Mouse (Mus musculus): ENCODE measurements around the gene Agrn.

Gene Agrn

DNA sequence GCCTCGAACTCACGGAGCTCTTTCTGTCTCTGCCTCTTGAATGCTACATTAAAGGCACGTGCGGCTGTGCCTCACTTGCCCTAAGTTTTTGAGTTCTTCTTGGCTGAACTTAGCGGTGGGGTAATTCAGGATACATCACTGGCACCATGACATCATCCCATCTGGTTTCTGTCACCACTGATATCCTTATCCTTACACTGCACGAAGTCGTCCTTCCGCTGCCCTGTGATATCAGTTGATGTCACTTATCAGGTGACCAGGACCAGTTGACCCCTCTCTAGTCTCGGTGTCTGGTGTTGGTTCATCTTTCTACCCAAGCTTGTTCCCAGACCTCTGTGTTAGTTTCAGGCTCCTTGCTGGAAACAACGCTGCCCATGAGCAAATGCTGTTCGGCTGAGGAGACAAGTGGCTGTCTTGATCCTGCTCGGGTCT lies 5.2 kb upstream of the Agrn start:
- DNase-seq (ENCODE audit: low spot score in 2 of 2), result no peak

DNA sequence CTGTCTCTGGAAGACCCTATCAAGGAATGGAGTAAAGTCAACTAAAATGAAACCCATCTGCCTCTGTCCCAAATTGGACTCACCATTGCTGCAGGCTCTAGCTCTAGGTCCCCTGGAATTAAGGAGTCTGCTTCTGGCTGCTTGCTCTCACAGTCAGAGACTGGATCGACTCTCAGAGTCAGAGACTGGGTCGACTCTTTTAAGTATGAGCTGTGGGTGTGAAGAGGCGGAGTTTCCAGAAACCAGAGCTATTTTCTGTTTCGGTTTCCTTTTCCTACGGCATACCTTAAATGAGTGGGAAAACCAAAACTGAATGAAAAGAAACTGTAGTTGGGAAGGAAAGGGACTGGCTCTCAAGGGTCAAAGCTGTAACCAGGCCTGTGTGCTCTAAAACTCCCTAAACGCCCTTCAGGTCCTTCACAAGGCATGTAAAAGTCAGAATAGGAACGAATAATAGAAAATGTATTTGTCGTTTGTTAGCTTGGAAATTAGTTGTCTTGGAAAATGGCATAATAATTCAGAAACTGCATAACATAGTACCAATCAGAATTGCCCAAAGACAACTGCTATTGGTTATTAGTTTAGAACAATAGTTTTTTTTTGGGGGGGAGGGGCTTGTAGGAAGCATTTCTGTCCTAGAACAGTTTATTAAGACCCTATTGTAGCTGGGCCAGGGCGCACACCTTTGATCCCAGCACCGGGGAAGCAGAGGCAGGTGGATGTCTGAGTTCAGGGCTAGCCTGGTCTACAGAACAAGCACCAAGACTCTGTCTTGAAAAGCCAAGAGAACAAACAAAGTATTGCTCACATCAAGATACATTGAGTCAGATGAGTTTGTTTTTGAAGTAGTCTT lies 3.6 kb upstream of the Agrn start, which contains the start of gene Isg15:
TSS of gene Isg15 (minus strand) at position 196 of the 853 bp plus-strand sequence.
- DNase-seq (ENCODE audit: low spot score in 2 of 2), result no peak

DNA sequence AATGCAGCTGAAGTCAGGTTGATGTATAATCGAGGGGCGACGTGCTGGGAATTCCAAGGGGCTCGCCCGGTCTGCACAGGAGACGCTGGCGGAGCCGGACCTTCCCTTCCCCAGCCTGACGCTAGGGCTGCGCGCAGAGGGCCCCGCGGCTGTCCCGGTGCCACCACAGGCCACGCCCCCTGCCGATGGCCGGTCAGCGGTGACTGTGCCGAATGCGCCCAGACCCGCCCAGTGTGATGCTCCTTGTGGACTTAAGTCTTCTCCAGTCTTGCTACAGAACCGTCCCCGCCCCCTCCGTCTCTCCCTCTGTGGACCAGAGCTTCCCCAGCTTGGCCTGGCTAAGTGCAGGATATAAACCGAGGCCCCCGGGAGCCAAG lies 529 bp upstream of the Agrn start:
- DNase-seq (ENCODE audit: low spot score in 2 of 2), result peak; percentile 83 to 86

DNA sequence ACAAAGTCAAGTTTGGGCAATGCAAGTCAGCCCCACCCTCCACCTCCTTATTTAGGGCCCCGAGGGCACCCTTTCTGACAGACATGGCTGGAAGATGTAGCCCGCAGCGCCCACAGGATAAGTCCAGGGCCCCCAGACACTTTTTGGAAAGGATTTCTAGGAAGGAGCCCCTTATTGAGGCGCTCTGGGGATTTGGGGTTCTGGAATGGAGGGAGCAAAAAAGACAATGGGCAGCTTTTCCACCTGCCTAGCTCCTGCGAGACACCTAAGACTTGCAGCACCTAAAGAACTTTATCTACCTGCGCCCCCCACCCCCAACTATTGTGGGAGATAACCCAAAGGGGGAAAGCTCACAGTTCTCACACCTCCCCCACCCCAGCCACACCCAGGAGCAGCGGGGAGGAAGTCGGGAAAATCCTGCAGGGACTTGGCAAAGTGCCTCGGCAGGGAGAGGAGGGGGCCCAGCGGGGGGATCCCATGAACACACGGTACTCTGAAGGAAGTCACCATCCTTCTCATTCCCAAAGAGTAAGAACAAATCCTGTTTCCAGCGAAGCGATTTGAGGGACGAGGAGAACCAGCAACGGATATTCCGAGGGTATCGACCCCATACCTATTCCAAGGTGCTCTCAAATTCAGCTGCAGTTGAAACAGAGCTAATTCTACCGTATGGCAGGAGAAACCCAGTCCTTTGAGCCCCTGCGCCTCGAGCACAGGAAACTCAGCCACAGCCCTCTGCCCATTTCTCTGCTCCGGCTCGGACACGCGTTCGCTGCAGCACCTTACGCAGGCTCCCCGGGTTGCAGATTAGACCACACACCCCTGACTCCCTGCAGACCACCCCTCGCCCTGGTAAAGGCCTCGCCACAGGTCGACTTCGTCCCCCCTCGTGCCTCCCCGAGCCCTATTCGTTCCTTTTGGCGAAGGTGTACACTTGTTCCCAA lies 1.1 kb downstream of the Agrn start:
- DNase-seq (ENCODE audit: low spot score in 2 of 2), result peak; percentile 52 to 71

DNA sequence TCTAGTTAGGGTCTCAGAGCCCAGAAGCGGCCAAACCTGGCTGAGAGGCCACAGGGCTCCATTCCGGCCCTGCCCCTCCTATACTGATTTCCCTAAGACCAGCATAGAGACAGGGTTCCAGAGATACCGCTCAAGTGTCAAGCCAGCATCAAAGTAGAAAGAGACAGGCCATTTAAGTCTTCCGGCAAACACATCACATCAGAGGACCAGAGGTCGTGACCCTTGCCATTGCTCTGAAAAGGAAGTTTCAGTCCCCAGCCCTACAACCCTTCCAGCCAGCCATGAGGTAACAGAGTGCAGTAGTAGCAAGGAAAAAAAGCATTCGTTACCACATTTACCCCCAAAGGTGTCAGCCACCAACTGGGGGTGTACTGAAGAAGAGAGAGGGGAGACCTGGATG lies 2.9 kb downstream of the Agrn start:
- no peak for DNase-seq (ENCODE audit: low spot score in 2 of 2)

DNA sequence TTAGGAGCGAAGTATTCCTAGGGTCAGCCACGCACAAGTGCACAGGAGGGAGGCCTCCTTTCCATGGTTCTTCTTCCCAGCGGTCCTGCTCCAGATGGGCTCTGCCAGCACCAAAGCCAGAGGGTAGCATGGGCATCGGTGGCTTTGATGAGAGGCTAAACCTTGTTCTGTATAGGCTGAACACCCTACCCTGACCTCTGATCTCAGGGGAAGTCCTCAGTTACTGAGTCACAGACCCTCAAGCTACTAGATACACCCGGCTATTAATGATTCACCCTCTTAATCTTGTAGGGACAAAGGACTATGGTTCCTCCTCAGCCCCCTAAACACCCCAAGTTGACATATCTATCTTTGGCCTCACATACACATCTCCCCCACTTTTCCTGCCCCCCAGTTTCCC lies 3.4 kb downstream of the Agrn start:
- DNase-seq (ENCODE audit: low spot score in 2 of 2), result no peak

DNA sequence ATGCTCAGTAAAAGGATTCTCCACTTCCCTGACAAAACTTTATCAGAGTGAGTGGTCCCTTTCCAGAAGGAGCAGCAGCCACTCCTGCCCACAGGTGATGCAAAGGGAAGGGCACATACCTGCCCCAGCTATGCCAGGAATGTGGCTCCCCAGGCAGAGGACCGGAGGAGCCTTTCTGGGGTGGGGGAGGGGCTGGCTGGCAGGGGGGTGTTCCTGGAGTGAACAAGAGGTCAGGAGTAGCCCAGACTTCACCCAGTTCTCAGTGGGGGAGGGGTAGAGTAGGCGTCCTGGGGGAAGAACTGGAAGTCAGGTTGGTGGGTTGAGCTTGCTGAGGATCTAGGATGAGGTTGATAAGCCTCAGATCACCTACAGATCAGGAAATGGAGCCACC lies 4.1 kb downstream of the Agrn start:
- no peak for DNase-seq (ENCODE audit: low spot score in 2 of 2)

DNA sequence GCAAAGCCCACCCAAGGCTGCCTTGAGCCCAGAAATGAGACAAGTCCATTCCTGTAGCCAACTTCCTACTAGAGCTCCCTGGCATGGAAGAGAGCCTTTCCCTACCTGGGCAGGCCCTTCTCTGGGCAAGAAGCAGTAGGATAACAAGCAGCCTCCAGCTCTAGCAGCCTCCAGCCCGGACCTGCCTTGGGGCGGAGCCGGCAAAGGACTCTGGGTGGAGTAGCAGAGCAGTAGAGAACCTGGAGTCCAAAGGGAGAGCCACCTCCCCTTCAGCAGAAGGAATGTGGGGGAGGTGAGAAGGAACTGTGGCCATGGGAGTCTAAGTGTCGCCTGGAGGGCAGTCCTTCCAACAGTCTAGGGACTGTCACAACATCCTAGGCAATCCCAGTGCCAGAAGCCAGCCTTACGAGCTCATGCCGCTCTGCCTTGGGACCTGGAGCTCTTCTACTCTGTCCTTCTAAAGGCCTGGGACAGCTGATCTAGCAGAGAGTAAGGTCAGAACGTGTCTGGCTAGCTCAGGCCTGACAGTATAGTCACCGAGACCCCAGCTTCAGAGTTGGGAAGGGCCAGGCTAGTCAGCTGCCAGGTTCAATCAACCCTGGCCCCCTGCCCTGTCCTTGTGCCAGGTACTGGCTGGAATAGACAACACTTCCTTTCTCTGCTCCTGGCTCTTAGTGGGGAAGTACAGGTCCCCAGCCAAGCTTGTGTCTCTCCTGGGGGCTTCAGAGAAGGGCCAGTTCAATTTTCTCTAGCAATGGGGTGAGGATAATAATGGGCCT lies 4.7 kb downstream of the Agrn start:
- peak in 1 of 2 experiments; percentile 43 for DNase-seq (ENCODE audit: low spot score in 2 of 2)

DNA sequence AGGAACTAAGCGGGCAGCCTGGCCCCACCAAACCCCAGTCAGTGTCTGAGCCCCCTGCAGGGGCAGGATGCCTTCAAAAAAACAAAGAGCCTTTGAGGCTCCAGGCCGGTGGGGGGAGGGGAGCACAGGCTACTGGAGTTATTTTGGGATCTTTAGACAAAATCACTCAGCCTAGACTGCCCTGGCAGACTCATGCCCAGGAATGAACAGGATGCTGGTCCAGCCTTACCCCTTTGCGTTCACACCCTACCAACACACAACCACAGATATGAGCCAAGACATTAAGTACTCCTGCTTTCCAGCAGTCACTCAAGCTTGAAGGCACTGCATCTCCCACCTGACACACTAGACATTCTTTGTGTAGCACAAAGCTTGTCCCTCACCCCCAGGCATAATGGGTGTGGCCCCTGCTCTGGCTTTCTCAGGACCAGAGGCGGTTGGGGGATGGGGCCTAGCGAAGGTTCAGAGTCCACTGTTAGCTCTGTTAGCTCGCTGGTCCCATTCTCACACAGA lies 8.4 kb downstream of the Agrn start:
- DNase-seq (ENCODE audit: low spot score in 2 of 2), result peak; percentile 53 to 55

DNA sequence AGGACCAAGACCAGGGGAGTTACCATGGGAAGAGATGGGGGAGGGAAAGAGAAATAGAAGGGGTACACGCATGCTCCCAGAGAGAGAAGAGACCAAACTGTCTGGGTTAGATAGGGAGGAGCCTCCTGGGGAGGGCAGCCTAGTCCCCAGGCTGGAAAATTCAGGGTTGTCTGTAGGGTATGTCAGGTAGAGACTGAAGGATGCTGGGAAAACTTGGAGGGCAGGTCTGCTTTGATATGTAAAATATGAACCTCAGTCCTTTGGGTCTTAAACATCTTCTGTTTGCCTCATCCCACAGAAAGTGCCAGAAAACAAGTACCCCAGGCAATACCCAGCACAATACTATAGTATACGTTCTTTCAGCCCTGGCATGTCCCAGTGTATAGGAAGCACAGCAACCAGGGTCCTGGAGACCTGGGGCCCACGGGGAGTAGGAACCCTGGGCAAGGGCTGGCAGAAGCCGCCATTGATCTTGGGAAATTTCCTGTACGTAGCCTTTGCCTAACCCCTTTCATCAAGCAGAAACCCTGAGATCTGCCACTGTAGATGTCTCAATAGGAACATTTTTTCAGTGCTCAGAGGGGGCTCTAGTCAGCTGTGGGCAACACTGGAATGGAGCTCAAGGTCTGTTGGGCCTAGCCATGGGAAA lies 9.0 kb downstream of the Agrn start:
- no peak for DNase-seq (ENCODE audit: low spot score in 2 of 2)

DNA sequence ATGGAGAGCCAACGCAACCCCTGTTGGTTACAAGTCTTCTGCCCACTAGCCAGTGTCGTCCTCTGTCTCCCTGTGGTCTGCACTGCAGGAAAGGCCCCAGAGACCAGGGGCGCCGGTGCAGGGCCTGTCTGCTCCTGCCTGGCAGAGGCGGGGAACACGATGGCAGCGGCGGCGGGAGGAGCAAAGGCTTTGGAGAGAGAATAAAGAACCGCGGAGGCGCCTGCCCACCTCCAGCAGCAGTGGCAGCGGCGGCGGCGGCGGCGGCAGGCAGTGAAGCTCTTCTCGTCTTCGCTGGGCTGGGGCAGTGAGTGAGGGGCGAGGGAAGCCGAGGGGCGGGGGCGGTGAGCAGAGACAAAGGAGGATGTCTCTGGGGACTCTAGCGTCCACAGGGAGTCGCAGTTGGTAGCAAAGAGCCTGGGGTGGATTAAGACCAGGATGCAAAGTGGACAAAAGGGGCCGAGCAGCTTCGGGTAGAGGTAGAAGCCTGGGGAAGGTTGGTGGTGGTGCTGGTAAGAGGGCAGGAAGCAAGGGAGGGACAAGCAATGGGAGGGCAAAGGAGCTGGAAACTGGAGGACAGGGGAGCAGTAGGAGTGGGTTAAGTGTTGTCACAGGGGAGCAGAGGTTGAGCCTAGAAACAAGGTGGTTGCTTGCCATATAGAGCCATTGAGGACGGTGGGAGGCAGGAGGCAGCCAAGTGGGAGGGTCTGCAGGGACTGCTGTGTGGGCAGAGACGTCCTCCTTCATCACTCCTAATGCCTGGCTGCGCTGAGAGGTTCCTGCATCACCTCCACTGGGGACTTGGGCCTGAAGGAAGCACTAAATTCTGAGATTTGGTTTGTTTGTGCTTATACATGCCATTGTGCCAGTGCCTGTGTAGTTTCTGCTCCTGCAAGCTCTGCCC lies 11.1 kb downstream of the Agrn start:
- DNase-seq (ENCODE audit: low spot score in 2 of 2), result peak; percentile 42 to 54

DNA sequence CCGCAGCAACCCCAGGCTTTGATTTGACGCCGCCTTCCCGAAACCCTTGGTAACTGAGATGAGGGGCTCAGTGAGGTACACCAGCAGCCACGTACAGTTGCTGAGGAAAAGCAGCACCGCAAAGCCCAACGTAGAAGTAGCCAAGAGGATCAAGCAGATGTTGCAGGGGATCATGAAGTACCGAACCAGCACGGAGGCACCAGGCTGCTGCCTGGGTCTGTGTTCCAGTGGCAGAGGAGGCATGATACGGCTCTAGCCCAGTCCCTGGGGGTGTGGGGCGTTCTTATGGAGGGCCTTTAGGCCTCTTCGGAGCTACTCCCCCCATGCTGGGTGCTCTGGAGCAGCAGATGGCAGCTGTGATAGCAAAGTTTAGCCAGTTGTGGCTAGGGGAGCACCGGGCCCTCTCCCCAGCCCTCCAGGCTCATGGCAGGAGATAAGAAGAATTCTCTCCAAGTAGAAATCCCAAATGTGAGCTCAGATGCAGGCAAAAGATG lies 11.8 kb downstream of the Agrn start:
- peak in 1 of 2 experiments; percentile 27 for DNase-seq (ENCODE audit: low spot score in 2 of 2)

DNA sequence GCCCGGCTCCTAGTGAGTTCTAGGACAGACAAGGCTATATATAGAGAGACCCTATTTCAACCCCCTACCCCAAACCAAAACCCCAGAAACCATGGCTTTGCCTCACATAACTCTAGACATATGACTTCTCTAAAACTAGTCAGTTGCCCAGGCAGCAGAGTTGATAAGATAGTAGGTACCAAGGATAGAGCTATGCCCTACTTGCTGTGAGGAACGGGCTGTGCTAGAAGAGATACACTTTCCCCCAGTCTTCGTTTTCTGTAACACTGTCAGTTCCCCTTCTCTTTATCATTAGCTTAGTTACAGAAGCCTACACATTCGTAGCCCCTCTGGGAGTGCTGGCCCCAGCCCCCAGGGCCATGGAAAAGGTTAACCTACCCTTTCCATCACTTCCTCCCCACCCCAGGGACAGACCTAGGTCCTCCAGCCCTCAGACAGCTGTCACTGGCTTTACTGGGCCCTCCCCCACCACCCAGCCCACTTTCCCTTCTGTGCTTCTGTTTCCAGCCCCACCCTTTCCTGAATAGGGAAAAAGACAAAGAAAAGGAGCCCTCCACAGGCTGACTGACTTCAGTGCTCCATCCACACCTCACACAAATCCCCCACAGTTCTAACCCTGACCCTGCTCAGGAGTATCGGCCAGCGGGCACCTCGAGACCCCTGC lies 12.9 kb downstream of the Agrn start:
- no peak for DNase-seq (ENCODE audit: low spot score in 2 of 2)

DNA sequence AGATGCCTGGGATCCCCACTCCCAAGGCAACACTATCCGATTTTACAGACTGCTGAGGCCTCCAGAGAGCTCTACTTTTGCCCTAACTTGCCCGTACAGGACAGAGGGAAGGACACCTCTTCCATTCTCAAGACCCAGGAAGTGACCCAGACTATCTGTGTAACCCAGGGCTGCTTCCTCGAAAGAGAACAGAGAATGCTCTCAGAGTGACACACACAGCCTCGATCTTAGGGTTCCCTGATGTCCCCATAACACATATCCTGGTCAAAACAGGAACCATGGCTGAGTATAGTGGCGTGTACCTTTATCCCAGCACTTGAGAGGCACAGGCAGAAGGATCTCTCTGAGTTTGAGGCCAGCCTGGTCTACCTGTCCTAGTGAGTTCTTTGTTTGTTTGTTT lies 13.5 kb downstream of the Agrn start:
- DNase-seq (ENCODE audit: low spot score in 2 of 2), result no peak

DNA sequence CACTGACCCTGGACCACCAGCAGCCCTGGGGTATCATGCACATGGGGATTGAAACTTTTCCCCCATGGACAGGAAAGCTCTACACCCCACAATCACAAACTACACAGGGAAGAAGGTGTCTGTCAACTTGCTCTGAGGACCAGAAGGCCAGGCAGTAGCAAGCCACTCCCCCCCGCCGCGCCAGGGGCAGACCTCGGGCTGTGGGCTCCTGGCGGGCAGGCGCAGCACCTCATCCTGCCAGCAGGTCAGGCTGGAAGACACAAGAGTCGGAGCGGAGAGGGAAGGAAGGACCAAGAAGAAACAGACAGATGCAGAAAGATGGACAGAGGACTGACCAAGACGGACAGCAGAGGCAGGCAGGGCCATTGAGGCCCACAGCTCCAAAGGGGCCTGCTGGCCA lies 19.7 kb downstream of the Agrn start:
- DNase-seq (ENCODE audit: low spot score in 2 of 2), result no peak

DNA sequence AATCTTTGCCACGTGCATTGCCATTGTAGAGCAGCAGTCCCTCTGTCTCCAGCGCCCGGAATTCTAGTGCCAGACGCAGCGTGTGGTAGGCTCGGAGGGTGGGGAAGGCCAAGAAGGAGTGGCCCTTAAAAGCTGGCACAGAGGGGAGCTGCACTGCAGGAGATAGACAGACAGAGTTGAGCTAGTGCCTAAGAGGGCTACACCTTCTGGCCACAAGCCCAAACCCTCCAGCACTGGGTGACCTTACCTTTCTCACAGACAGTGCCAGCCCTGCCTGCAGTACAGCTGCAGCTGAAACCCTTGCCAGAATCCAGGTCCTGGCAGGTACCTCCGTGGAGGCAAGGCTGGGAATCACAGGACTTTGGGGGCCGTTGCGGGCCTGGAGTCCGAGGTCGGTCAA lies 25.5 kb downstream of the Agrn start:
- DNase-seq (ENCODE audit: low spot score in 2 of 2), result peak; percentile 3 to 4

DNA sequence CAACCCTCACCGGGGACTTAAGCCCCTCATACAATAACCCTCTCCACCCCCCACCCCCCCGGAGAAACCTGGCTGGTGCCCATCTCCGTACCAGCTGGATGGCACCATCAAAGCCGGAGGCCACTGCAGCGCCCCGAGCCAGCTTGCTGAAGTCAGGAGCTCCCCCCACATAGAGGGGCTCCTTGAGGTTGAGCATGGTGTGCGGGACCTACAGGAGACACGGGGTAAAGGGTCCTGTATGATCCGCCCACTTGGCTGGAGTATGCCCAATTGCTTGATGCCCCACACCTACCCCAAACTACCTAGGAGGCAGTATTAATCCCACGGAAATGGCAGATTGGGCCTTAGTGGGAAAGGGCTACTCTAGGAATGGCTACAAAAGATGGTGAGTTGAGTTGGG lies 28.2 kb downstream of the Agrn start:
- DNase-seq (ENCODE audit: low spot score in 2 of 2), result peak; percentile 3 to 4

DNA sequence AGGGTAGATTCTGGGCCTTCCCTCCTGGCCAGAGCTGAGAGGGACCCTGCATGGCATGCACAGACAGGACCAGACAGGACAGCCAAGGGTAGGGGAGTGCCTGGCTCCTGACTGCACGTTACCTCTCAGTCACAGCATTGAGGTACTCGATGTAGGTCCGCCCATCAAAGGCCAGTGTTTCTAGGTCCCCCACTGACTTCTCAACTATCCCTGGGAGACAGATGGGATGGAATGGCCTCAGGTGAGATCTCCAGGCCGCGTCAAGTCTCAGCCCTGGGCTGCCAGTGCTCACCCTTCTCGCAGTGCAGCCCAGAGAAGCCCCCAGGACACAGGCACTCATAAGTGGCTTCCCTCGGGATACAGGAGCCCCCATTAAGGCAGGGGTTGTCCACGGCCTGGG lies 28.7 kb downstream of the Agrn start:
- DNase-seq (ENCODE audit: low spot score in 2 of 2), result peak; percentile 2 to 5

DNA sequence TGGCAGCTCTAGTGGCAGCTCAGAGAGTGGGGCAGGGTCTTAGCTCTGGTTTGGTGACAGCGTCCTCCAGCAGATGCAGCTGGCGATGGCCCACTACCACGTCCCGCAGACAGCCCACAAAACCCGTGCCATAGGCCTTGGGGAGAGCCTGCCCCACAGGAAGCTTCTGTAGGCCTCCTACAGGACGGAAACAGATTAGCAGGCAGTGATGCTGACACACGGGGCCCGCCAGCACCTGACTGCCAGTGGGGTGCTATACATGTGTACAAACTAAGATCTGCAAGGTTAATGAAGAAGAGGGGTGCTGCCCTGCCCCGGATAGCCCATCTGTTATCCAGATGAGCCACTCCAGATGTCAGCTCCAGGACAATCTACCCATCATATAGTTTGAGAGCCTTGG lies 30.8 kb downstream of the Agrn start:
- peak in 1 of 2 experiments; percentile 3 for DNase-seq (ENCODE audit: low spot score in 2 of 2)
